Mouse (Mus musculus) cerebellum, adult 11 months (tissue): Measurements from ENCODE around the gene Zfp607b.

Source experiments
- DNase-seq: peaks from one replicate; pipeline ENCODE4 v3.0.0; 2022

Zfp607b gene

GRCm38 (mm10) chr7:27688815-27689612, at the start of gene Zfp607b:
Gene Zfp607b (plus strand): TSS chr7:27689340.
- DNase-seq = peak; percentile 90

- no peak for DNase-seq
Observed at GRCm38 (mm10) chr7:27644471-27644870, 44.7 kb upstream of the Zfp607b start.

GRCm38 (mm10) chr7:27646516-27646915, 42.6 kb upstream of the Zfp607b start:
- DNase-seq = no peak

- no peak for DNase-seq
Observed at GRCm38 (mm10) chr7:27647281-27648002, 41.7 kb upstream of the Zfp607b start.

- DNase-seq = no peak
Observed at GRCm38 (mm10) chr7:27649723-27650122, 39.4 kb upstream of the Zfp607b start.

GRCm38 (mm10) chr7:27650949-27651348, 38.2 kb upstream of the Zfp607b start:
- peak; percentile 75 for DNase-seq

GRCm38 (mm10) chr7:27653681-27654437, 35.3 kb upstream of the Zfp607b start, which contains the start of gene Ttc9b:
Gene Ttc9b (plus strand): TSS chr7:27653915.
- peak; percentile 81 for DNase-seq

GRCm38 (mm10) chr7:27654607-27655276, 34.4 kb upstream of the Zfp607b start:
- DNase-seq = peak; percentile 64

GRCm38 (mm10) chr7:27655545-27655944, 33.6 kb upstream of the Zfp607b start:
- DNase-seq = no peak

- no peak for DNase-seq
Observed at GRCm38 (mm10) chr7:27656600-27656999, 32.5 kb upstream of the Zfp607b start.

- DNase-seq = no peak
Observed at GRCm38 (mm10) chr7:27657824-27658395, 31.2 kb upstream of the Zfp607b start.

GRCm38 (mm10) chr7:27658712-27659663, 30.2 kb upstream of the Zfp607b start:
- DNase-seq = no peak

- no peak for DNase-seq
Observed at GRCm38 (mm10) chr7:27662038-27662437, 27.1 kb upstream of the Zfp607b start.

GRCm38 (mm10) chr7:27673064-27673574, 16.0 kb upstream of the Zfp607b start:
- DNase-seq = no peak

- peak; percentile 60 for DNase-seq
Observed at GRCm38 (mm10) chr7:27673575-27674131, 15.5 kb upstream of the Zfp607b start.

GRCm38 (mm10) chr7:27674195-27674521, 15.0 kb upstream of the Zfp607b start:
- DNase-seq = no peak

- peak; percentile 92 for DNase-seq
Observed at GRCm38 (mm10) chr7:27674522-27675221, 14.5 kb upstream of the Zfp607b start, which contains the start of gene Map3k10. Gene Map3k10 (minus strand): TSS chr7:27674598.

- no peak for DNase-seq
Observed at GRCm38 (mm10) chr7:27675222-27675612, 13.9 kb upstream of the Zfp607b start.

GRCm38 (mm10) chr7:27683218-27683617, 5.9 kb upstream of the Zfp607b start:
- no peak for DNase-seq

GRCm38 (mm10) chr7:27685220-27685619, 3.9 kb upstream of the Zfp607b start:
- no peak for DNase-seq
